In genomic region chr4:86672450-86672849, GRCm38 (mm10) we compare ENCODE assay signal across 18 mouse cellular contexts. TPM values are rescaled to one million over a fixed set of nuclear protein-coding genes. Genes with fewer than 3 reads are reported as not detected.
DNase-seq lines count a peak whose midpoint lies in the region; ATAC-seq and TF ChIP-seq lines count a peak whose summit lies in the region.
"Had no signal": no experiment of that assay in that cellular context is flagged by ENCODE, and none has a peak within 500 bp of the region (broad histone marks: within the 10 kb centered on the region; RNA-seq: fewer than 3 reads in every experiment).

No protein-coding gene starts in this region.

- H3K9me3 ChIP-seq in G1E (replicated peaks): no peaks in the 10 kb centered on the region
- H3K9me3 ChIP-seq in intestine, postnatal 0 days (ENCODE audit: control insufficient read depth): no peaks in the 10 kb centered on the region
- no peaks in the 10 kb centered on the region for H3K9me3 ChIP-seq in liver, embryonic 15.5 days (replicated peaks)
- H3K9me3 ChIP-seq: heart, embryonic 15.5 days; limb, embryonic 12.5 days; neural tube, embryonic 12.5 days had no signal

- TF ChIP-seq CTCF in C2C12 (IDR thresholded peaks at IDR 0.05; ENCODE audit: control insufficient read depth, insufficient read depth, insufficient read length) (no peak), G1E (IDR thresholded peaks at IDR 0.05; ENCODE audit: low read depth, low read length) (no peak)
- TF ChIP-seq CTCF in intestine, postnatal 0 days (IDR thresholded peaks at IDR 0.05; ENCODE audit: low read depth): no peak

- H3K79me2 ChIP-seq in C2C12 (ENCODE audit: control insufficient read depth, insufficient read depth): peaks cover 29% of the 10 kb centered on the region

- H3K4me2 ChIP-seq in intestine, postnatal 0 days (replicated peaks; ENCODE audit: low read depth): no peak overlapping the region
- peak overlapping the region; percentile 80; the same call in 1 of the 2 replicates for H3K4me2 ChIP-seq in liver, embryonic 15.5 days
- H3K4me2 ChIP-seq: heart, embryonic 15.5 days; limb, embryonic 12.5 days; midbrain, embryonic 11.5 days; neural tube, embryonic 12.5 days had no signal

- ATAC-seq in G1E (ENCODE audit: extremely low read depth, insufficient number of reproducible peaks, low FRiP score, poor library complexity, severe bottlenecking): peak; percentile 16; the same call in 1 of the 2 replicates
- ATAC-seq in intestine, postnatal 0 days: 0 out of 2 replicates have a peak, but pooled peaks have one; percentile 7
- ATAC-seq in liver, embryonic 15.5 days (ENCODE audit: insufficient read depth): no peak
- ATAC-seq: forebrain, embryonic 14.5 days; hindbrain, postnatal 0 days had no signal

- no peak overlapping the region for H3K4me3 ChIP-seq in C2C12 (ENCODE audit: insufficient read depth, poor library complexity, severe bottlenecking)
- H3K4me3 ChIP-seq in G1E (ENCODE audit: low read depth, low read length): no peak overlapping the region; the same call in 1 of the 2 replicates
- no peak overlapping the region for H3K4me3 ChIP-seq in intestine, postnatal 0 days (ENCODE audit: low read depth, low read length)
- no peak overlapping the region for H3K4me3 ChIP-seq in liver, embryonic 15.5 days (replicated peaks)
- H3K4me3 ChIP-seq: heart, embryonic 15.5 days; limb, embryonic 12.5 days; neural tube, embryonic 12.5 days had no signal

- peaks cover 21% of the 10 kb centered on the region for H3K79me3 ChIP-seq in C2C12 (ENCODE audit: low read depth)

- peaks cover 11% of the 10 kb centered on the region for H3K36me3 ChIP-seq in C2C12 (ENCODE audit: control insufficient read depth, insufficient read depth)
- H3K36me3 ChIP-seq in G1E (replicated peaks): peaks cover 10% of the 10 kb centered on the region
- H3K36me3 ChIP-seq in intestine, postnatal 0 days (ENCODE audit: control insufficient read depth, insufficient read depth): peaks cover 9% of the 10 kb centered on the region
- peaks cover 10% of the 10 kb centered on the region for H3K36me3 ChIP-seq in liver, embryonic 15.5 days (replicated peaks)
- H3K36me3 ChIP-seq: neural tube, embryonic 12.5 days had no signal

- H3K9ac ChIP-seq in intestine, postnatal 0 days (ENCODE audit: low read depth, low read length): no peak overlapping the region
- no peak overlapping the region for H3K9ac ChIP-seq in liver, embryonic 15.5 days
- H3K9ac ChIP-seq: heart, embryonic 15.5 days; limb, embryonic 12.5 days; neural tube, embryonic 12.5 days had no signal

- H3K4me1 ChIP-seq in G1E (ENCODE audit: insufficient read depth, low read depth, low read length): peaks cover 75% of the 10 kb centered on the region
- H3K4me1 ChIP-seq in intestine, postnatal 0 days (replicated peaks; ENCODE audit: control insufficient read depth, insufficient read depth, low read length): peaks cover 3% of the 10 kb centered on the region; the same call in 1 of the 2 replicates
- peaks cover 76% of the 10 kb centered on the region for H3K4me1 ChIP-seq in liver, embryonic 15.5 days (replicated peaks)

- H3K27ac ChIP-seq in intestine, postnatal 0 days (ENCODE audit: low read depth, low read length): peak overlapping the region; percentile 98
- H3K27ac ChIP-seq in liver, embryonic 15.5 days (replicated peaks): peak overlapping the region; percentile 95
- H3K27ac ChIP-seq: heart, embryonic 15.5 days; hindbrain, postnatal 0 days; limb, embryonic 12.5 days; neural tube, embryonic 12.5 days had no signal

- 55% methylated on average over 7 of the region's 7 CpGs for WGBS in intestine, postnatal 0 days
- 41% methylated on average over 7 of the region's 7 CpGs for WGBS in liver, embryonic 15.5 days (ENCODE audit: insufficient replicate concordance)

- no peaks in the 10 kb centered on the region for H3K27me3 ChIP-seq in C2C12 (ENCODE audit: control insufficient read depth, insufficient read depth, insufficient read length)
- H3K27me3 ChIP-seq in G1E (ENCODE audit: insufficient read depth, low read length): no peaks in the 10 kb centered on the region
- no peaks in the 10 kb centered on the region for H3K27me3 ChIP-seq in intestine, postnatal 0 days (replicated peaks; ENCODE audit: control insufficient read depth, insufficient read depth, low read length)
- no peaks in the 10 kb centered on the region for H3K27me3 ChIP-seq in liver, embryonic 15.5 days
- H3K27me3 ChIP-seq: heart, embryonic 15.5 days; limb, embryonic 12.5 days; neural tube, embryonic 12.5 days had no signal

- no peak for DNase-seq in G1E (ENCODE audit: low spot score)
- no peak for DNase-seq in adrenal gland, adult 18-20 months (ENCODE audit: low spot score in 2 of 2)
- no peak for DNase-seq in right cerebral cortex, adult 18-20 months
- no peak for DNase-seq in adrenal gland, adult 8-10 months
- no peak for DNase-seq in ovary, postnatal 14 days (ENCODE audit: low spot score)
- DNase-seq: cerebellum, adult 9-10 months; heart, postnatal 4 days; kidney, adult 8-10 months; thymus, postnatal 14 days had no signal

- no peak overlapping the region for H3ac ChIP-seq in C2C12 (ENCODE audit: control insufficient read depth, insufficient read length, low read depth)

TF ChIP-seq in C2C12, 6 proteins besides CTCF, POLR2A, EP300 and RAD21:
- no peak for TF ChIP-seq CEBPB (IDR thresholded peaks at IDR 0.05; ENCODE audit: low read depth)
- peak; percentile 16 for TF ChIP-seq USF1 (IDR thresholded peaks at IDR 0.05; ENCODE audit: low read depth)

RNA-seq across cellular contexts. Expression of gene Plin2, which starts 2.6 kb away (rescaled TPM):
- polyA plus RNA-seq in C2C12 (2012; fragmentation: generic; extraction: Trizol) (537 TPM), G1E (2012) (15.7 and 21.9 TPM in 2 replicates)
- total RNA-seq in G1E (2014; fragmentation: Nextera tagmentation) (176 and 184 TPM in 2 replicates), G1E (2017) (447 and 476 TPM in 2 replicates)
- polyA plus RNA-seq in intestine, postnatal 0 days (2015; fragmentation: Nextera tagmentation; extraction: Ambion mirVana): 500 and 531 TPM in 2 replicates
- 154 and 163 TPM in 2 replicates for polyA plus RNA-seq in liver, embryonic 15.5 days (2015; fragmentation: Nextera tagmentation; extraction: Ambion mirVana)
- total RNA-seq in adrenal gland, adult 18-20 months (2021): 1,000 to 10,000 TPM in 1 of 2 experiments, 100 to 1,000 TPM in 1; 453 to 1,008 TPM
- total RNA-seq in adrenal gland, adult 8-10 months (2022): 100 to 1,000 TPM; 294 to 506 (median 406) TPM
